Mouse (Mus musculus): Measurements from ENCODE around the gene Ngfr. TPM values are rescaled to one million over a fixed set of nuclear protein-coding genes. Genes with fewer than 3 reads are reported as not detected.

Ngfr gene
- polyA plus RNA-seq (2012; ENCODE audit: insufficient read depth, insufficient read length, low replicate concordance, missing spikeins) = not detected in 2 replicates

DNA sequence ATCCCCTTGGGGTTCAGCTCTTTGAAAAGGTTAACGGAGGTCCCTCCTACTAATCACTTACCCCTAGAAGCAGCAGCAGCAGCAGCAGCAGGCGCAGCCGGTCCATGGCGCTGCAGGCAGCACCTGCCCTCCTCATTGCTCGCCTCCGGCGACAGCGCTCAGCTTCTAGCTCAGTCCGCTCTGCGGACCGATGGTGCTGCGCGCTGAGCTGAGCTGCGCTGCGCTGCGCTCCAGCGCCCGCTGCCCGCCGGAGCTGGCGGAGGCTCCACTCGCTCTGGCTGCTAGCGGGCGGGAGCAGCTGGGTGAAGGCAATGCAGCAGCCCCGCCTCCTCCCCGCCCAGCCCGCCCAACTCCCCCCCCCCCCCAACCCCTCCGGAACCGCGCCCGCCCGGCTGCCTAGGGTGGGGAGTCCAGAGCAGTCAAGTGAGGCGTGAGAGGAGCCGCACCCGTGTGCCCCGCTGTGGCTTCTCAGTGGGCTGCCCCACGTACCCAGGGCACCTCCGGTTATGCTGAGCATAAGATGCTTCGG, at the start of gene Ngfr:
Gene Ngfr, minus strand, starts transcription at position 313 of the 529 bp plus-strand sequence.
- 2% methylated on average over 37 of the region's 39 CpGs for WGBS
- no peak for TF ChIP-seq POLR2A (IDR thresholded peaks at IDR 0.05; ENCODE audit: insufficient read depth, low read depth, low read length)
- no peak for TF ChIP-seq CTCF (IDR thresholded peaks at IDR 0.05; ENCODE audit: insufficient read depth, low read depth, low read length)
- Histone ChIP-seq H3K27ac (ENCODE audit: insufficient read depth, low read depth, low read length) (no peak within 1 kb of the TSS), H3K4me3 (ENCODE audit: insufficient read depth, low read depth, low read length) (peak within 1 kb of the TSS; percentile 38), H3K4me1 (ENCODE audit: control insufficient read depth, insufficient read depth, low read length) (peaks cover 21% of the 10 kb centered on the region)

DNA sequence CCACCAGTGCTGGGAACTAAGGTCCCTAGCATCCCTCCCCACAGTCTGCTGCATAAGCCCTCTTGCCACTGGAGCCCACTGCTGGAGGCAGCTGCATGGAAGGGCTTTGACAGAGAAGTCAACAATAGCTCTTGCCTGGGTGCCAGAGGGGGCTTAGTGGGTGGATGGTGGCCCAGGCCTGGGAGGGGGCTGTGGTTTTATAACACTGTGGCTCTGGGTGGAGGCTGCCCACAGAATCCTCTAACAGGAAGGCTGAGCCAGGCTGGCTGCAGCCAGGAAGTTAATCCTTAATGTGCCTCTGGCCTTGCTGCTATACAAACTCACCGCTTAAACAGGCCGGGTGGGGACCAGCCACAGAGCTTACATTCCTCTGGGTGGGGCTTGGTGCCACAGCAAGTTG, 47.5 kb upstream of the Ngfr start:
- 46% methylated on average over 2 of the region's 2 CpGs for WGBS

DNA sequence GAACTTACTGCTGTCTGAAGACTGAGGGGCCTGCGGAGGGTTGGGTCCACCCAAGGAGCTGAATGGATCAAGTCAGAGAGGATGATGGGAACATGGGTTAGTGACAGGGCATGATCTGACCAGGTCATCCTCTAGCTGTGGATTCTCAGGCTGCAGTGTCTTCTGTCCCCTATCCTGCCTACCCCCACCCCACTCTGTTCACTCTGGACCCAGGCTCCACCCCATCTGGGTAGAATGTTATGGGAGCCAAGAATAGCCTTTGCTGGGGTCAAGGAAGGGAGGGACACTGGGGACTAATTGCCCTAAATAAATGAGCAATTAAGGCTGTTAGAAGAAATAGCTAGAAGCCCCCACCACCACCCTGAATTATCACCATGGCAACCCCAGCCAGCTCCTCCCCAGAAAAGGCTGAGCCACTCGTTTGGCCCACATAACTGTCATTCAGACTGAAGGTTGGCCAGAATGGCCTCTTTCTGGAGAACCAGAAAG, 46.0 kb upstream of the Ngfr start:
- Histone ChIP-seq H3K4me3 (ENCODE audit: insufficient read depth, low read depth, low read length) (no peak overlapping the region), H3K27ac (ENCODE audit: insufficient read depth, low read depth, low read length) (no peak overlapping the region), H3K4me1 (ENCODE audit: control insufficient read depth, insufficient read depth, low read length) (peaks cover 5% of the 10 kb centered on the region; the same call in 1 of the 2 replicates)
- TF ChIP-seq CTCF (IDR thresholded peaks at IDR 0.05; ENCODE audit: insufficient read depth, low read depth, low read length) = no peak
- WGBS = 78% methylated on average over 2 of the region's 2 CpGs

More for the DNA sequence above, 47.5 kb upstream of the Ngfr start:
- H3K4me1 ChIP-seq (ENCODE audit: control insufficient read depth, insufficient read depth, low read length) = peaks cover 5% of the 10 kb centered on the region; the same call in 1 of the 2 replicates
- H3K27ac ChIP-seq (ENCODE audit: insufficient read depth, low read depth, low read length) = no peak overlapping the region
- TF ChIP-seq POLR2A (IDR thresholded peaks at IDR 0.05; ENCODE audit: insufficient read depth, low read depth, low read length) (no peak), CTCF (IDR thresholded peaks at IDR 0.05; ENCODE audit: insufficient read depth, low read depth, low read length) (no peak)
- no peak overlapping the region for H3K4me3 ChIP-seq (ENCODE audit: insufficient read depth, low read depth, low read length)

GRCm38 (mm10) chr11:95632474-95632873, 44.9 kb upstream of the Ngfr start:
- Histone ChIP-seq H3K27ac (ENCODE audit: insufficient read depth, low read depth, low read length) (no peak overlapping the region), H3K4me3 (ENCODE audit: insufficient read depth, low read depth, low read length) (no peak overlapping the region), H3K4me1 (ENCODE audit: control insufficient read depth, insufficient read depth, low read length) (peaks cover 5% of the 10 kb centered on the region; the same call in 1 of the 2 replicates)
- no peak for TF ChIP-seq CTCF (IDR thresholded peaks at IDR 0.05; ENCODE audit: insufficient read depth, low read depth, low read length)
- no peak for TF ChIP-seq POLR2A (IDR thresholded peaks at IDR 0.05; ENCODE audit: insufficient read depth, low read depth, low read length)
- WGBS = 77% methylated on average over 6 of the region's 6 CpGs

DNA sequence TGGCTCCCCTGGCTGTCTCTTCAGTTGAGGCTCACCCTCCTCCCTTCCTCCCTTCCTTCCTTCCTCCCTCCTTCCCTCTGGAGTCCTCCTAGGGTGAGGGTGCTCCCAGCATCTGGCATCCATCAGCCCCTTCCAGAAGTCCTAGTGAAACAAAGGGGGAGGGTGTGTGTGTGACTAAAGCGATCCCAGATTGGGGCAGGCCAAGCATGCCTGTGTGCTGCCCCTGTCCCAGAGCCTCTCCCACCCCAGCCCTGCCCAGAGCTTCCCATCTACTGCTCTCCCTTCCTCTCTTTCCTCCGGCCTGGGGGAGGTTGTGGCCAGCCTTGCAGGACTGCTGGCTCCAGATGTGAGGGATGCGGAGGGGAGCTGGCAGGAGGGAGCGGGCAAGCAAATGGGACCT, 43.8 kb upstream of the Ngfr start:
- no peak overlapping the region for H3K4me3 ChIP-seq (ENCODE audit: insufficient read depth, low read depth, low read length)
- TF ChIP-seq CTCF (IDR thresholded peaks at IDR 0.05; ENCODE audit: insufficient read depth, low read depth, low read length) (no peak), POLR2A (IDR thresholded peaks at IDR 0.05; ENCODE audit: insufficient read depth, low read depth, low read length) (no peak)
- H3K4me1 ChIP-seq (ENCODE audit: control insufficient read depth, insufficient read depth, low read length) = peaks cover 5% of the 10 kb centered on the region; the same call in 1 of the 2 replicates
- H3K27ac ChIP-seq (ENCODE audit: insufficient read depth, low read depth, low read length) = no peak overlapping the region
- WGBS = 91% methylated on average over 4 of the region's 4 CpGs

- WGBS = 94% methylated on average over 6 of the region's 6 CpGs
- peaks cover 5% of the 10 kb centered on the region; the same call in 1 of the 2 replicates for H3K4me1 ChIP-seq (ENCODE audit: control insufficient read depth, insufficient read depth, low read length)
- H3K4me3 ChIP-seq (ENCODE audit: insufficient read depth, low read depth, low read length) = no peak overlapping the region
- TF ChIP-seq CTCF (IDR thresholded peaks at IDR 0.05; ENCODE audit: insufficient read depth, low read depth, low read length) = no peak
- no peak for TF ChIP-seq POLR2A (IDR thresholded peaks at IDR 0.05; ENCODE audit: insufficient read depth, low read depth, low read length)
- no peak overlapping the region for H3K27ac ChIP-seq (ENCODE audit: insufficient read depth, low read depth, low read length)
Measured at GRCm38 (mm10) chr11:95630558-95630957, 43.0 kb upstream of the Ngfr start.

GRCm38 (mm10) chr11:95622426-95622825, 34.9 kb upstream of the Ngfr start:
- Histone ChIP-seq H3K4me1 (ENCODE audit: control insufficient read depth, insufficient read depth, low read length) (peaks cover 6% of the 10 kb centered on the region; the same call in 1 of the 2 replicates), H3K4me3 (ENCODE audit: insufficient read depth, low read depth, low read length) (no peak overlapping the region), H3K27ac (ENCODE audit: insufficient read depth, low read depth, low read length) (no peak overlapping the region)
- TF ChIP-seq CTCF (IDR thresholded peaks at IDR 0.05; ENCODE audit: insufficient read depth, low read depth, low read length) (no peak), POLR2A (IDR thresholded peaks at IDR 0.05; ENCODE audit: insufficient read depth, low read depth, low read length) (no peak)
- WGBS = 71% methylated on average over 8 of the region's 8 CpGs

GRCm38 (mm10) chr11:95621541-95622130, 34.1 kb upstream of the Ngfr start:
- Histone ChIP-seq H3K27ac (ENCODE audit: insufficient read depth, low read depth, low read length) (no peak overlapping the region), H3K4me1 (ENCODE audit: control insufficient read depth, insufficient read depth, low read length) (peaks cover 6% of the 10 kb centered on the region; the same call in 1 of the 2 replicates), H3K4me3 (ENCODE audit: insufficient read depth, low read depth, low read length) (no peak overlapping the region)
- 66% methylated on average over 9 of the region's 9 CpGs for WGBS
- TF ChIP-seq CTCF (IDR thresholded peaks at IDR 0.05; ENCODE audit: insufficient read depth, low read depth, low read length) = no peak
- TF ChIP-seq POLR2A (IDR thresholded peaks at IDR 0.05; ENCODE audit: insufficient read depth, low read depth, low read length) = no peak

DNA sequence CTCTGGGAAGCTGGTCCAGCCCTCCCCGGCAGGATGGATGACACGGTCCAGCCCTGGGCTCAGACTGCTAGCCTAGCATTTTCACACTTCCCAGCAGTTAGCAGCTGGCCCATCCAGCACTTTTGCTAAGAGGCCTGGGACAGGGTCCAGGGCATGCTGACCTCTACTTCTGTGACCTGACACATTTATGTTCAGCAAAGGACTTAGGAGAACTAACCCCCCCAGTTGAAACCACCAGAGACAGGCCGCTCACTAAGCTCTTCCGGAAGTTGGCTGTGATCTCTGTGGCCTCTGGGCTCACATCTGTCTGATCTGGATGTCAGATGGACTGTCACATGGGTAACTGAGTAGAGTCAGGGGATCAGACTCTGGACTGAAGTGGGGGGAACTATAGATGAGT, 33.5 kb upstream of the Ngfr start:
- Histone ChIP-seq H3K4me1 (ENCODE audit: control insufficient read depth, insufficient read depth, low read length) (peaks cover 6% of the 10 kb centered on the region; the same call in 1 of the 2 replicates), H3K27ac (ENCODE audit: insufficient read depth, low read depth, low read length) (no peak overlapping the region), H3K4me3 (ENCODE audit: insufficient read depth, low read depth, low read length) (no peak overlapping the region)
- 86% methylated on average over 4 of the region's 4 CpGs for WGBS
- TF ChIP-seq POLR2A (IDR thresholded peaks at IDR 0.05; ENCODE audit: insufficient read depth, low read depth, low read length) (no peak), CTCF (IDR thresholded peaks at IDR 0.05; ENCODE audit: insufficient read depth, low read depth, low read length) (no peak)
